Mouse (Mus musculus): ENCODE data around the gene Hoxa2. TPM values are rescaled to one million over a fixed set of nuclear protein-coding genes. Genes with fewer than 3 reads are reported as not detected.

Gene Hoxa2
- total RNA-seq, 1 experiment from 2014 or later, result not detected

DNA sequence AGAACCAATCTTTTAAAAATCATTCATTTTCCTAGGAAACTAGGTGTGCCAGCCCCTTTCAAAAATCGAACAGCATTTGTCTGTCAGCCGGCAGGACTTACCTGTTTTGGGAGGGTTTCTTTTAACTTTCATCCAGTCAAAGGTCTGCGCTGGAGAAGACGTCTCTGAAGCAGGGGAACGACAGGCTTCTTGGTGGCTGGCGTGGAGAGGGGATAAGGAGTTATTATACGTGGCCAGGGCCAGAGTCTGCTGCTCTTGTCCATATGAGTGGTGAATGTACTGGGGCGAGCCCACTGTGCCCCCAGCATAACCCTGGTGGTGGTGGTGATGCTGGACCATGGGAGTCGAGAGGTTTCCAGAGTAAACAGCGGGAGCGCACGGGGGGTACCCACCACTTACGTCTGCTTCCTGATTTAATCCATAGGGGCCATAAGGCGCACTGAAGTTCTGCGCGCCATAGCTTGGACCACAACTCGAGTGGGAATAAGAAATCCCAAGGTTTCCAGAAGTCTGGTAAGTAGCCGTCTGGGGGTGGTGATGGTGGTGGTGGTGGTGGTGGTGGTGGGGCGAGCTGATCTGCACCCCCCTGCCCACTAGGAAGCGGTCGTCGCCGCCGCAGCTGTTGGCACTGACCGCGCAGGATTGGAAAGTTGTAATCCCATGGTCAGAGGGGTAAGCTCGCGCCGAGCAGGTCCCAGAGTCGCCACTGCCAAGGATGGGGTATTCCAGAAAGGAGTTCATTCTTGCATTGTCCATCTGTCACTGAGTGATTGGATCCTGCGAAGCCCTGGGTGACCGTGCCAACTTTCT lies 7.0 kb downstream of the Hoxa2 start:
- ATAC-seq (ENCODE audit: extremely low read depth, insufficient number of reproducible peaks, low FRiP score, poor library complexity, severe bottlenecking), result no peak

DNA sequence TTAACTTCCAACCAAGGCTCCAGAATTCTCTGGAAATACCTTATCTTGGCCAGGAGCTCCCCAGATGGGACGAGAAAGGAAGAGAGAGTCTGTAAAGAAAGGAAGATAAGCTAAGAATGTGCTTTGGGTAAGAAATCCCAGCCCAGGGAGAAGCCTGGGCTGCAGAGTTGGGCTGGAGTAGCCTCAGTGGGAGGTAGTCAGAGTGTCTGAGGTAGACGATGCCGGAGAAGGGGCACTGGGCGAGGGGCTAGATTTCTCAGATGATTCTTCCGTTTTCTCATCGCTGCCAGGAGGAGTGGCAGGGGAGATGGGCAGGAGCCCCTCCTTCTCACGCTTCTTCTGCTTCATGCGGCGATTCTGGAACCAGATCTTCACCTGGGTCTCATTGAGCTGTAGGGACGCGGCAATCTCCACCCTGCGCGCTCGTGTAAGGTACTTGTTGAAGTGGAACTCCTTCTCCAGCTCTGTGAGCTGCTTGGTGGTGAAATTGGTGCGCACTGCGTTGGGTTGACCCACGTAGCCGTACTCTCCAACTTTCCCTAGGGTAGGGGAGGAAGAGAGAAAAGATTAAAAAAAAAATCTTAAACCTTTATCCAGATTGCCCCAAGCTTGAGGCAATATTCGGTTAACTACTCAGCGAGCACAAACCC lies 8.0 kb downstream of the Hoxa2 start:
- no peak for ATAC-seq (ENCODE audit: extremely low read depth, insufficient number of reproducible peaks, low FRiP score, poor library complexity, severe bottlenecking)

DNA sequence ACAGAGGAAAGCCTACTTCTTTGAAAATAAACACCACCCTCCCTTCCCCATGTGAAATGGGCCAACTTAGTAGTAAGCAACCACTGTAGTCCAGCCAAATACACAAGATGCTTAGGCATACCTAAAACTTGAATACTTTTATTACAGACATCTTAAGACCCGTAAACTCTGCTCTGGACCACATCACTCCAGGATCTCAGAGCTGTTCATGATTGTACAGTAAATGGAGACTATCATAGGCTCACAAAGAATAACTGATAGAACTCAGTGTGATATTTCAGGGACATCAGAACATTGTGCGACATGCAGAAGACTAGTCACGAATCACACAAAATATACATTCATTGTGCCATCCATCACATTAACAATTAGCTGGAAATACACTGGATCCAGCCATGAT lies 9.2 kb downstream of the Hoxa2 start:
- ATAC-seq (ENCODE audit: extremely low read depth, insufficient number of reproducible peaks, low FRiP score, poor library complexity, severe bottlenecking), result no peak

DNA sequence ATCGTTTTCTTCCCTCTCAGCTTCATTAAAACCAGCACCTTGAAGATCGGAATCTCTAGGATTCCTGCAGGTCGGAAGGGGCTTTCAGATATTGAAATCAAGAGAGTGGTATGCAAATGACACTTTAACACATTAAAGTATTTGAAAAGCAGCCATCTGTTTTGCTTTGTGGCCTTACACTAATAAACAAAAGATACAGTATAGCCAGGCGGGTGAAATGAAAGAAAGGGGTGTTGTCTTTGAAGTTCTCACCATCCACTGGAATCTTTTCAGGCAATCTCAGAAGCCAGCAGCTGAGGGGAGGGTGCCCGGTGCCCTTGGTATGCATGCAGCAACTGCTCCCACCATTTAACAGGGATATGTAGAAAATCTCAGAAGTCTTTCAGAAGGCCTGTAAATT lies 10.6 kb downstream of the Hoxa2 start:
- ATAC-seq (ENCODE audit: extremely low read depth, insufficient number of reproducible peaks, low FRiP score, poor library complexity, severe bottlenecking), result no peak

DNA sequence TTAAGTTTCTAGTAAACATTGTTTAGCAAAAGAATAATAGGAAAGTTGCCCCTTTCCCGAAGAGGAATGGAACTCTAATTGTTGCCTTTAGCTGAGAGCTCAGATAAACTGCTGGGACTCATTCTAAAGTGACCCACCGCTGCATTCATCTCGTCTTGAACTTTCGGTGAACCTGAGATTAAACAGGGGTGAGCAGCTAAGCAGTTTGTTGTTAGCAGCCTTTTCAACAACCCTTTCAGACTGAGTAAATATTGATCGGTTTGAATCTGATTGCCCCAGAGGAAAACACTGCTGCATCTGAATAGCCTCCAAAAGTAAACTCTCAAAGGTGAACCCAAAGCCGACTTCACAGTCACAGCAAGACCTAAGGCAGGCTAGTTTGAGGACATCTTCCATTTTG lies 11.4 kb downstream of the Hoxa2 start:
- ATAC-seq (ENCODE audit: extremely low read depth, insufficient number of reproducible peaks, low FRiP score, poor library complexity, severe bottlenecking), result no peak

DNA sequence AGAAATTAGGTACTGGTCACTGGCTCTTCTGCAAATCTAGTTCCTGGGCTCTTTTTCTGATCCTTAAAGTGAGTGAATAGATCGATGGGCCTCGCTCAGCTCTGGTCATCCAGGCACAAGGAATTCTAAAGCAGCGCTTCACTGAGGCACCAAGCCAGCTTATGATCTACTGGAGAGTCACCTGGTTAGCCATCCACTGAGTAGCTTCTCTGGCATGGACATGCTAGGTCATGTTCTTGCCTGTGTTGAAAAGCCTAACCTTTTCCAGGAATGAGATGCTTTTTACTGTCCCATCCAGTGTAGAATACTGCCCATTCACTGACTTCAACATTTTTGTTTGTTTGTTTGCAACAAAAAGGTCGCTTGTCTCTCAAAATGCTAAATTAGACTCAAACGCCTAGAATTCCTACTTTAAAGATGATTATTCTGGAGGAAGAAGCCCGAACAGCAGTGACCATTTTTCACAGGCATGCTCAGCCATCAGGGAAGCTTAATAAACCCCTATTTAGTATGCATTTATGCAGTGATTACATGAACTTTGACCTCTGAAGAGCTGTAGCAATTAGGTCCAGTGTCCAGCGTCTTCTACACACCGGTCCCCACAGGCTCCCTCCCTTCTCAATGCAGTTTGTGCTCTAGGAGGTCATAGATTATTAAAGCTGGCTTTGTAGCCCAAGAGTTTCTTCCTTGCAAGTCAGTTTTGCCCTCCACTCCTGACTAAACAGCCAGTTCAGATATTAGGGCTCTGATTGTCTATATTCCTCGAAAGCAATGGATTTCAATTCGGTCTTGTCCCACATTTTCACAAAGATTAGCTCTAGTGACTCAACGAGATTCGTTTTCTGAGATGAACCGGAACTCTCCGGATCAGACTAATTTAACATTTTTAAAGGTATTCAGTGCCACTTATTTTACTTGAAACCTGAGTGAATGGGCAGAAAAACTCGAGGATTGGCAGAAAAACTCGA lies 12.1 kb downstream of the Hoxa2 start:
- ATAC-seq (ENCODE audit: extremely low read depth, insufficient number of reproducible peaks, low FRiP score, poor library complexity, severe bottlenecking), result no peak

DNA sequence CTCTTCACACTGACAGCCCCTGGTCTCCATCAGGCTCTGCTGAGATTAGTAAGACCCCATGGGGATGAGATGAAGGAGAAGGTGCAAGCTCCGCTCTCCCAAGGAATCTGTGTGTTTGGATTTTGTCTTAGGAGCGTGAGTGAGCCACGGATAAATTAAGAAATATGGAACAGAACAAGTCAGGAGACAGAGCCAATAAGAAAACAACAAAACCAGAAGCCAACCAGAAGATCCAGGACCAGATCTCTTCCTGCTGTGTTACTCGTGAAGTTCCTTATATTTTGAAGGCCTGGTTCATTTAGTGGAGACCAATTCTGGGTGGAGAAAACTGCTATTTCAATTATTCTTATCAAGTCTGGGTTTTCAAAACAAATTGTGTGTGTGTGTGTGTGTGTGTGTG lies 13.1 kb downstream of the Hoxa2 start:
- no peak for ATAC-seq (ENCODE audit: extremely low read depth, insufficient number of reproducible peaks, low FRiP score, poor library complexity, severe bottlenecking)

DNA sequence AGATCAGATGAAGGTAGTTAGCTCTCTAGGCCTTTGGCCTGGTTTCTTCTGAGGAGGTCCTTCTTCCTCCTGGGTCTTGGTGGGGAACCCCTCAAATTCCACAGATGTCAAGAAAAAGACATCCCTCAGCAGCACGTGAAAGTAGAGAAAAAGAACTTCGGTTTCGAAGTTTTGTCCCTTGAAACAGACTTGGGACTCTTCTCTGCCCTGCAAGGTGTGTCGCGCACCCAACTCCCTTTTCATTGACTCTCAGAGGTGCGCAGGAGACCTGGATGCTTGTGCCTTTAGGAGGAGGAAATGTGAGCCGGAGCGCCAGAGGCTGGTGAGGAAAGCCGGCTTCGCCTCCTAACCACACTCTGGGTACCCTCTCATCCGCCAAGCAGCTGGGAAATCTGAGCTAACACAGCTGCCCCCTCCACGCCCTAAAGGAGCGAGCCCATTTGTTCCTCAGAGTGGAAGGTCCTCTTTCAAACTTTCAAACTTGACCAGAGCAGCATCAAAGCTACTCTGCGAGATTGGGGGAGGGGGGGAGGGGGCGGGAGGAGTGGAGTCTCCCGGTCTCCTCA lies 14.1 kb downstream of the Hoxa2 start:
- ATAC-seq (ENCODE audit: extremely low read depth, insufficient number of reproducible peaks, low FRiP score, poor library complexity, severe bottlenecking), result no peak

DNA sequence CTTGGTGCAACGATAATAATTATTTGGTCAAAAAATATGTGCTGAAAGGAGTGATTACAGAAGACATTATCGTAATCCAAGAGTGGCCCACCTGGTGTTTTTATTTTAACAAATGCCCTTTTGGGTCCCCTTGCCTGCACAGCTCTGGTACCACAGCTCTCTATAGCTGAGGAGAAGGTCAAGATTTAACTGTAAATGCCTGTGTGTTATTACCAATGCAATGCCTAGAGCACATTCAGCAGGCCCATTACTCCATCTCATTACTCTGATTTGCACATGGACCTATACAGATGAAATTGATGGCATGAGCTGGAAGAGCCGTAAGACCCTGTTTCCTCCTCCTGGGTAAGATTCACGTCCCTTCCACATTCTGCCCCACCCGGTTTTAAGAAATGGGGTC lies 25.5 kb downstream of the Hoxa2 start:
- ATAC-seq (ENCODE audit: extremely low read depth, insufficient number of reproducible peaks, low FRiP score, poor library complexity, severe bottlenecking), result no peak

DNA sequence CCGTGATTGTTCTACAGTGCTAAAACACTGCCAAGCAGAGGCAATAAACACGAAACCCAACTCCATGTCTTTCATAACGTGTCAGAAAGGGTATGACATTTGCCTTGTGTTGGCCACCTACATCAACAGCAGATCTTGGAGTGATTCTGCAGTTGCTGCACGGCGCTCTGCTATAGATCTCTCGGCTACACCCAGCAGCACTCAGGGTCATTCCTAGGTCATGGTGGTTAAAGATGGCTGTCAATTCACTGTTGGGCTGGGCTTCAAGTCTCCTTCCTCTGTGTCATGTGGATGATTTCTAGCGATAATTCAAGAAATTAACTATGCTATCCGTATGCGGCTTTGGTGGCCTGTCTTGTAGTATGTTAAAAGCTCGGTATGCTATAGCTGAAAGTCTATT lies 26.1 kb downstream of the Hoxa2 start:
- ATAC-seq (ENCODE audit: extremely low read depth, insufficient number of reproducible peaks, low FRiP score, poor library complexity, severe bottlenecking), result no peak

DNA sequence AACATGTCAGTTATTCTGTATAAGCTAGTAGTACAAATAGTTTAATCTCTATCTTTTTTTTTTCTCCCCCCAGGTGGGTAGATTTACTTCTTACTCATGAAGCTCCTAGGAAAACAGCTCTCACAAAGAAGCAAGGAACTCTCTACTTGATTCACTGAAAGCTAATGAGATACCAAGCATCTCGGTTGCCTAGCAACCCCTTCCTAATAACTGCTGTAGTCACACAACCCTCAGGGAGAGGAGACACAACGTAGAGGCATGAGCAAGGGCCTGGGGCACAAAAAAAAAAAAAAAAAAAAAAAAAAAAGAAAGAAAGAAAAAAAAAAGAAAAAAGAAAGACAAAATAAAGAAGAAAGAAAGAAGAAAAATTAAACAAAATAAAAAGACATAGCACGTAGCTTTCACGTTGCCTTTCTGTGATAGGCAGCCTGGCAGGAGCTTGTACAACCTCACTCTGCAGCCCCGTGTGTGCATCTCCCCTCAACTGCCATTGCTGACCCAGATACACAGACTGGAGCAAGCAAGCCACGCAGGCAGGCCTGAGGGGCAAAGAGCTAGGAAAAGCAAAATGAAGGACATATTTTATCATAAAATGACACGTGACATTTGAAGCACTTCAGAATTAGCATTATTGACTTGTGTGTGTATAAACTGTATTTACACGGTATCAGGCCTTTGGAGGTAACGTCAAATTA lies 26.6 kb downstream of the Hoxa2 start:
- ATAC-seq (ENCODE audit: extremely low read depth, insufficient number of reproducible peaks, low FRiP score, poor library complexity, severe bottlenecking), result no peak

DNA sequence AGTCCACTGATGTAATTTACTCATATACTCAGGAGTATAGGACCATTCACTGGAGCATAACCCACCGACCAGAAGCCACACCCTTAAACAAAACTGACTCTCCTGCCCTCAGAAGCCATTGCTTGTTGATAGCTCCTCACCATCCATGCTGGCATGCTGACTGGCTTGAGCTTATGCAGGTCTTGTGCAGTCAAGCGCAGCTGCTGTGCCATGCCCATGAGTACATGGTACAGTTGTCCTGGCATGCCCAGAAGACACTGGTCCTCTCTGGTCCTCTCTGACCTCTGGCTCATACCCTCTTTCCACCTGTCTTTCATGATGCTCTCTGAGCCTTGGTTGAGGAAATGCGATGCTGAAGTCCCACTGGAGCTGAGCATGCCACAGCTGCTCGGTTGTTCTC lies 41.0 kb downstream of the Hoxa2 start:
- no peak for ATAC-seq (ENCODE audit: extremely low read depth, insufficient number of reproducible peaks, low FRiP score, poor library complexity, severe bottlenecking)

DNA sequence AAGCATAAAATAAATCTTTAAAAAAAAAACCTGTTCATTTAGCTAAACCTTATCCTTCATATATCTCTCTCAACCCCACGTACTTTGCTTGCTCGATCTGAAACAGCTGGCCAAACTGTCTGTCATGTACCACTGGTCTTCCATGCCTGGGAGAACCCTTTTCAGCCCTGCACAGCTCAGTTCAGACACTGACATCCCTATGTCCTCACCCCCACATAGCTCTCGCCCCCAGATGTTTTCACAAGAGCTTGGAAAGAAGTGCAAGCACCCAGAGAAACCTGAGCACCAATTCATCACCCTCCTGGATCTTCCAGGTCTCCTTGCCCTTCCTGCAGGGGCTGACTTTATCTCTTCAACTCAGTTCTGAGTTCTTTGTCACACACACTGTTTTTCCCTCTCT lies 43.5 kb downstream of the Hoxa2 start:
- ATAC-seq (ENCODE audit: extremely low read depth, insufficient number of reproducible peaks, low FRiP score, poor library complexity, severe bottlenecking), result no peak

DNA sequence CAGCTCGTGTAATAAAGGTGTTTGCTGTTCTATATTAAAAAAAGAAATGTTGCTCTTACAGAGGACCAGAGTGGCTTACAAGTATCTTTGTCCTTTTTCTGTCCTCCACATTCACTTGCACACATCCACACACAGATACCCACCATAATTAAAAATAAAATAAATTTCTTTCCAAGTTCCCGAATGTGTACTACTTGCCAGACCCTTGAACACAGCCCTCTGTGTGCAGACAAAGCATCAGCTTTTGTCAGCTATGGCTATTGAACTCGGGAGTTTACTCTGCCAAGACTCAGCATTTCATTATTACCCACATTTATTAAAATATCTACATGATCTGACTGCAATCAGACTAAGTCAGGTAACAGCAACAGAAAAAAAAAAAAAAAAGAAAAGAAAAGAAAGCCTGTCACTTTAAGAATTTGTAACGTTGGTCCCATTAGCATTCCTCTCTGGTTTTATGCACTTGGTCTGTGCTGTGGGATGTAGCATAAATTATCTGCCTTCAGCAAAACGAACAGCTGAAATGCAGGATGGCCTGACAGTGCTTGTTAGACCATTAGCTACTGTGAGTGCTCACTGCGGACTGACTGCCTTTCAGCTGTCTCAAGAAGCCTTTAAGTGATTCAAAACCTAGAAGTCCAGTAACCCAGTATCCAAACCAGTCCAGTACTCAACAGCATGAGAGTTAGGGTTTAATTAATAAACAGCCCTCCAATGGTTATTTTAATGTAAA lies 45.6 kb downstream of the Hoxa2 start:
- ATAC-seq (ENCODE audit: extremely low read depth, insufficient number of reproducible peaks, low FRiP score, poor library complexity, severe bottlenecking), result no peak

DNA sequence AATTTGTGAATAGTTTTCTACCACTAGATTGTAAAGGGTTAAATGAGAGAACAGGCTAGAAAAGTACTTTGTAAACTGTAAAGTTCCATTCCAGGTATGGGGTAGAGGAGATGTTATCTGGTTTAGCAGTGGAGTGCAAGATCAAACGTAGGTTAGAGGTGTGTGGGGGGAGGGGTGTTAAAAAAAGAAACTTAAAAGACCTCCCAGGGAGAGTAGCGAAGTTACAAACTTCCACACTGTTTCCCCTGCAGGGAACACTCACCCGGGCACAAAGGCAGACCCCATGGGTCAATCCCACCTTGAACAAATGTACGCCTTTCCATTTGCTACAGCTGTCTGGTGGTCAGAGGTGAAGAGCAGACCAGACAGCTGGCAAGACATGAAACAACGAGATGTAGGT lies 48.7 kb downstream of the Hoxa2 start:
- ATAC-seq (ENCODE audit: extremely low read depth, insufficient number of reproducible peaks, low FRiP score, poor library complexity, severe bottlenecking), result no peak
